Mouse (Mus musculus): Measurements from ENCODE around the gene Lbx2. TPM values are rescaled to one million over a fixed set of nuclear protein-coding genes. Genes with fewer than 3 reads are reported as not detected.

The Lbx2 gene
- total RNA-seq, 2 experiments from 2014 or later: 0.55 to 1.3 TPM

DNA sequence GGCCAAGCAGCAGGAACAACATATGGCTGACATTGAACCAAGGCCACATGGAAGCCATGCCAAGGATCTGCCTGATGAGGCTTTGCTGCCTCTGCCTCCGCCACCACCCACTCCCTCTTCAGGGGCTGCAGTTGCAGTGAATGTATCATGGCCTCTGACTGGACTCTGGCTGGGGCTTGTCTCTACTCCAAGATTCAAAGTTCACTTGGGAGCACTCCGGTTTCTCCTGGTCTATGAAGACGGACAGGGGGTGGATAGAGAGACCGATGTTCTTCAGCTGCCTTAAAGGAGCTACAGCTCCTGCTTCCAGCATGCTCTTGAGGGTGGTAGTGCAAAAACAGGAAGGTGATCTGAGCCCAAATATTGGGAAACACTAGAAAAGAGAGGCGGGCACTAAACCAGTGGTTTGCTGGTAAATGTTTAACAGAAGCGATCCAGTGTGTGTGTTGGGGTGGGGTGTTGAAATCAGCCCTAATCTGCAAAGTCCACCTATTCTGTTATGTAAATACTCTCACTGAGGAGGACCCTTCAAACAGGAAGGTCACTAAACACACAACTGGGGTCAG is 45.4 kb downstream of the Lbx2 start:
- intact Hi-C loops (cut with DNase I): no loop called here
- peak in 1 of 2 experiments; percentile 30 for DNase-seq

DNA sequence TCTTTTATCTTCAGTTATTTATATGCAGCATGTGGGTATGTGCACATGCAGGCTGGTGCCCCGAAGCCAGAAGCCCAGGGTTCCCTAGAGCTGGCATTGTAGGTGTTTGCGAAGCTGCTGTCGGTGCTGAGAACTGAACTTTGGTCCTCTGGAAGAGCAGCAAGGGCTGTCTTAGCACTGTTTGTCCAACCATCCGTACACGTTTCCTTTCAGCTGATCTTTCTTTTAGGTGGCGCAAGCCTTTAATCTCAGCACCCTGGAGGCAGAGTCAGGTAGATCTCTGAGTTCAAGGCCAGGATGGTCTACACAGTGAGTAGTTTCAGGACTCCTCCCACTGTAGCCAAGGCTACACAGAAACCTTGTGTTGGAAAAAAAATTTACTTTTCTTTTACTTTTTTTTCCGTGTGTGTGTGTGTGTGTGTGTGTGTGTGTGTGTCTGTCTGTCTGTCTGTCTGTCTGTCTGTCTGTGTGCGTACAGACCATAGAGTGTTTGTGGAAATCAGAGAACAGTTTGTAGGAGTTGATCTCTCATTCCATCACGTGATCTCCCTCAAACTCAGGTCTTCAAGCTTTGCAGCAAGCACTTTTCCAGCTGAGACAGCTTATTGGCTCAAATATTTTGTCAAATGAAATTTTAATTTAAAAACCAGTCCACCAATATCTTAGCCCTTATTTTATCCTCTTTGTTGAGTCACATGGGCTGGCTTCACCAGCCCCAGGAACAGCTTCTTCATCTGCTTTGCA is 46.2 kb downstream of the Lbx2 start:
- intact Hi-C loops (cut with DNase I): no loop called here
- DNase-seq: no peak

DNA sequence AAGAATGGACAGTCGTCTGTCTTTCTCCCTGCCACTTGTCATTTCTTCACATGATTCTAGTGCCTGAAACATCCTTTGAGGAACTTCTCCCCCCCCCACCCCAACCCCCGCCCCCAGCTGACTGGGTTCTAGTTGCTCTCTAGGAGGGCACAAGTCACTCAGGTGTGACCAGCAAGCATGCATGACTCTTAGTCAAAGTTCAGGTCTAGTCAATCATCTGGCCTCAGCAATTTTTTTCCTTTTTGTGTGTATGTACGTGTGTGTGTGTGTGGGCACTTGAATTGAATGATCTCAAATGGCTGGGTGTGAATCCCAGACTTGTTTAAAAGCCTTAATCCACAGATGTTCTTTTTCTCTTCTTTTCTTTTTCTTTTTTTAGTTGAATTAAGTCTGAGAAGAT is 48.1 kb downstream of the Lbx2 start:
- no peak for DNase-seq
- intact Hi-C loops (cut with DNase I): no loop called here

DNA sequence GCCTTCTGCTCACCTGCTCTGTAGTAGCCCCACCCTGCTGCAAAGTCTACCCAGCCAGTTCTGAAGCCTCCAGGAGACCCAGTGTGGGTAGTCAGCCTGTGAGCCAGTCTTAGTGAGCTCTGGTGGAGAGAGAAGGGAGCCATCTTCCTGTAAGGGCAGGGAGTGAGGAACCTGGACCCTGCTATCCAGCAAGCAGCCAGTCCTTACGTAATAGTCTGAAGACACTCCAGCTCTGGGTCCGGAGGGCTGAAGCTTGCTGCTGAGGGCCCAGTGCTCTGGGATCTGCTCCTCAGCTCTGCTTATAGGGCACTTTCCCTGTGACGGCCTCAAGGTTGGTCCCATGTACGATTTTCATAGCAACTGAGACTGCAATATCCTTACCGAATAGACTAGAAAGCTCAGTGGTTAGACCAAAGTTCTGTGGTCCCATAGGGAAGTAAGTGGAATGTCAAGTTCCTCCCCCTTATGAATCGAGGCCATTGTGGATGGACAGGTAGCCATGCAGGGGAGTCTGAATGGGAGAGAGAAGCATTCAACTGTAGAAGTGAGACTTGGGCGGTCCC is 48.9 kb downstream of the Lbx2 start, which contains the start of gene Rtkn:
Gene Rtkn (plus strand): TSS at position 513 of the 563 bp plus-strand sequence.
- no peak for DNase-seq
- intact Hi-C loops (cut with DNase I): no loop called here

DNA sequence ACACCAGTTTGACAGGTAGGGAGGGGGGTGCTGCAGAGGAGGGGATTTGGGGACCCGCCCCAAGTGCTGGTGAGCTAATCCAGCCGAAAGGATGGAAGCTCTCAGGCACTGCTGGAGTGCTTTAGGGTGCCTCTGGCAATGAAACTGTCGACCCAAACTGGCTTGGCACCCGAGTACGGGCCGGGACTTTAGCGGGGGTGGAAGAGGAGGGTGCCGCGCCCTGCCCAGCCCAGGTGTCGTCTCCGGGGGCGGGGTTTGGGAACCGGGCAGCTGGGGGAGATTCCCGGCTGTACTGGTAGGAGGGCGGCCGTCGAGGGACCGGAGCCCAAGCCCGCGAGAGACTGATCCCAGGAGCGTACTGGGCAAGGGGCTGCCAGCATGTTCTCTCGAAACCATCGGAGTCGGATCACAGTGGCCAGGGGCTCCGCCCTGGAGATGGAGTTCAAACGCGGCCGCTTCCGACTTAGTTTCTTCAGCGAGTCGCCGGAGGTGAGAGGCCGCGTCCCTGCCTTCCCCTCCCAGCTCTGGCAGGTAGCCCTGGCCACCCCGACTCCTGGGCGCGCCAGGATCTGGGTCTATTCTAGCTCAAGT is 49.5 kb downstream of the Lbx2 start:
- peak; percentile 52 to 55 for DNase-seq
- intact Hi-C loops (cut with DNase I): no loop called here

DNA sequence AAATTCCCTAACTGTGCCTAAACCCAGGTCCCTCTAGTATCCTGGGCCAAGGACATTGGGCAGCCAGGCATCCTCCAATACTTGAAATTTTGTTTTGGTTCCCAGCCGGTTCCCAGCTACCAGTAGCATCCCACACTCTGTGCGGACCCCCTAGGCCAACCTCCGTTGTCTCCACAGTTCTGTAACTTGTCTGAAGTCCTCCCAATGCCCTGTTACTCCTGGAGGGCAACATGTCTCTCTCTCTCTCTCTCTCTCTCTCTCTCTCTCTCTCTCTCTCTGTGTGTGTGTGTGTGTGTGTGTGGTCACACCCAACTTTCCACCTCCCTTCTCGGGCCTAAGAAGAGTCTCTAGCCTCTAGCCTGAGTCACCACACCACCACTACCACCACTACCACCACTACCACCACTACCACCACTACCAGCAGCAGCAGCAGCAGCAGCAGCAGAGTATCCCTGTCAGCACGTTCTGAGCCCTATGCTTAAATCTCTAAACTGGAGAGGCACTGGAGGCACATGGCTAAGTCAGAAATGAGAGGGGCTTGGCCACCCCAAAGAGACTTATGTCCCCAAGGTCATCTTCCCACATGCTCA is 50.2 kb downstream of the Lbx2 start:
- intact Hi-C loops (cut with DNase I): no loop called here
- DNase-seq: peak in 1 of 2 experiments; percentile 37

DNA sequence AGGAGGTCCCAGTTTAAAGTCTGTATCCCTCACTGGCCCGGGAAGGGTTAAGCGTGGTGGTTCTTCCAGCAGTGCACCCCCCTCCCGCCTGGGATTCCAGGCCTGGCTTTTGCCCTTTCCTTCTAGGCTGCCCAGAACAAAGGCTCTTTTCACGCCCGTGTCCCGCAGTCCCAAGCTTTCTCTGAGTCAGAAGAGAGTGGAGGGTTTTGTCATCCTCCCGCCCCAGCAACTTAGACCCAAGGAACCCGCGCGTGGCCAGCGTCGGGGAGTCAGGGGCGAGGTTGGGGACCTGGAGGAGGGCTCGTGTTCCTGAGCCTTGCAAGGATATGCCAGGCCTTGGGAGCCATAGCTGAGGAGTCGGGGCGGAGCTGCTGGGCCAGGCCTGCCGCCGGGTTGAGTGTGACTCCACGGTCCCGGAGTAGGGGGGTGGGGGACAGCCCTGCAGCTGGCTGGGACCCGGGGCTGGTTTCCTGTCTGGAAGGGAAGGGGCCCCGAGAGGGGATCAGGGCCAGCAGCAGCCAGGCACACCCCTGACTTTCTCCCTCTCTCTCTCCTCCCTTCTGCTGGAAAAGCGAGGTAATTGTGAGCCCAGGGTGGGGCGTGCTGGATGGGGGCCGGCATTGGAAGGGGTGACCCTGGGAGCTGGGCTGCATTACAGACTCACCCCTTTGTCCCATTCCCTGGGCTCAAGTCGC is 50.9 kb downstream of the Lbx2 start:
- intact Hi-C loops (cut with DNase I): no loop called here

DNA sequence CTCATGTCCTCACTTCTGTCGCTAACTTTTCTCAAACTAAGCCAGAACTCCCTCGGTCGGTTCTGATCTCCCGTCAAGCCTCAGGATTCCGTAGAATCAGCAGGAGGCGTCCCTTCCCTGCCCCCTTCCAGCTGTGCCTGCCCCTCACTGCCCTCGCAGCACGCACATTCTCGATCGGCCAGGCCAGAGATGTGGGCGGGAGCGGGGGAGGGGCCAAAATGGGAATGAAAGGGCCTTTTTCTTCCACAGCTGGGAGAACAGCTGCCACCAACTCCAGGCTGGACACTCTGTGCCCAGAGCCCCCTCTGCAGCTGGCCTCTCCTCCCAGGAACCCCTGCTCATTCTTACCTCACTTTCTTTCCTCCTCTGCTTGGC is 51.4 kb downstream of the Lbx2 start:
- intact Hi-C loops (cut with DNase I): no loop called here
- DNase-seq: peak; percentile 94 to 95

More for the DNA sequence above, 50.9 kb downstream of the Lbx2 start:
- peak; percentile 86 for DNase-seq

Small RNA genes lying within 50 kb of the gene (microRNA-seq; reads per million reads assigned to microRNA genes)
- gene Mir3470a (0 reads per million in 2 experiments), gene Mir7040 (0 reads per million in 2 experiments)

Other genes starting within 250 kb of the Lbx2 start
- gene Sema4f, start 146.6 kb upstream of the Lbx2 start, total RNA-seq (2021): under 1 TPM; 0.22 to 0.29 TPM
- under 1 TPM in 1 of 2 experiments, not detected in 1; 0.53 TPM for gene M1ap, start 139.5 kb upstream of the Lbx2 start, total RNA-seq (2021)
- gene Dok1, start 52.9 kb upstream of the Lbx2 start, total RNA-seq (2021): 1 to 10 TPM; 5.2 to 6.8 TPM
- 1 to 10 TPM; 6.0 to 6.8 TPM for gene Loxl3, start 52.2 kb upstream of the Lbx2 start, total RNA-seq (2021)
- 10 to 100 TPM; 74.2 to 85.8 TPM for gene Aup1, start 31.8 kb upstream of the Lbx2 start, total RNA-seq (2021)
- gene Htra2, start 31.1 kb upstream of the Lbx2 start, total RNA-seq (2021): 10 to 100 TPM; 32.9 to 35.6 TPM
- gene Dqx1, start 28.5 kb upstream of the Lbx2 start, total RNA-seq (2021): under 1 TPM; 0.22 to 0.55 TPM
- not detected for gene Tlx2, start 16.1 kb upstream of the Lbx2 start, total RNA-seq (2021)
- 1 to 10 TPM; 6.9 to 8.7 TPM for gene Pcgf1, start 8.5 kb upstream of the Lbx2 start, total RNA-seq (2021)
- 1 to 10 TPM; 2.3 to 2.7 TPM for gene Ccdc142, start 15.2 kb downstream of the Lbx2 start, total RNA-seq (2021)
- gene Gm42688, start 15.2 kb downstream of the Lbx2 start, total RNA-seq (2021): 1 to 10 TPM; 1.9 to 2.1 TPM
- gene Mrpl53, start 22.7 kb downstream of the Lbx2 start, total RNA-seq (2021): 100 to 1,000 TPM; 111 to 125 TPM
- 10 to 100 TPM; 13.4 to 15.8 TPM for gene Mogs, start 29.1 kb downstream of the Lbx2 start, total RNA-seq (2021)
- 10 to 100 TPM; 83.1 to 83.9 TPM for gene Wbp1, start 35.2 kb downstream of the Lbx2 start, total RNA-seq (2021)
- 10 to 100 TPM; 14.6 to 17.6 TPM for gene Ino80b, start 39.1 kb downstream of the Lbx2 start, total RNA-seq (2021)
- 10 to 100 TPM; 10.7 to 11.7 TPM for gene Rtkn, start 49.1 kb downstream of the Lbx2 start, total RNA-seq (2021)
- 1 to 10 TPM; 1.7 to 1.8 TPM for gene Wdr54, start 70.0 kb downstream of the Lbx2 start, total RNA-seq (2021)
- under 1 TPM in 1 of 2 experiments, not detected in 1; 0.12 TPM for gene 1700003E16Rik, start 70.0 kb downstream of the Lbx2 start, total RNA-seq (2021)
- 100 to 1,000 TPM; 121 to 127 TPM for gene Dctn1, start 79.6 kb downstream of the Lbx2 start, total RNA-seq (2021)
- gene Slc4a5, start 133.5 kb downstream of the Lbx2 start, total RNA-seq (2021): not detected
- gene Mthfd2, start 239.5 kb downstream of the Lbx2 start, total RNA-seq (2021): 1 to 10 TPM; 5.0 to 5.4 TPM
- gene Mob1a, start 239.6 kb downstream of the Lbx2 start, total RNA-seq (2021): 10 to 100 TPM; 30.5 to 35.1 TPM

Data from heart, postnatal 10 days (tissue).